Mouse (Mus musculus) CH12.LX (cell line): Measurements from ENCODE around the gene Hist1h2ba. TPM values are rescaled to one million over a fixed set of nuclear protein-coding genes. Genes with fewer than 3 reads are reported as not detected.
A peak's percentile ranks its signal among the peaks of the same experiment; 100 is the strongest.

Source experiments
- DNase-seq: peaks from one replicate; pipeline ENCODE4 v3.0.0-alpha.2; 2013; ENCODE audit errors: extremely low read depth
- H3K27ac ChIP-seq: 2 replicates; pipeline ENCODE4 v1.5.1; 2012; ENCODE audit warnings: low read depth, mild to moderate bottlenecking, control low read depth, moderate library complexity; ENCODE audit not compliant: insufficient read depth
- H3K27me3 ChIP-seq: replicated peaks from 2 replicates; pipeline ENCODE3; 2012; ENCODE audit warnings: inconsistent platforms
- H3K36me3 ChIP-seq, 2 experiments: replicated peaks in 1 of 2; 2 replicates each; pipeline versions ENCODE3 to v1.6.1; 2012; ENCODE audit warnings: inconsistent platforms in 1 of 2, low read length in 1 of 2, mild to moderate bottlenecking in 1 of 2, mixed read lengths in 1 of 2, moderate library complexity in 1 of 2; ENCODE audit not compliant: control insufficient read depth in 1 of 2, insufficient read depth in 1 of 2
- H3K4me1 ChIP-seq, 2 experiments: 2 replicates each; pipeline ENCODE4 v1.6.1; 2012; ENCODE audit warnings: inconsistent platforms in 1 of 2, moderate library complexity in 1 of 2; ENCODE audit not compliant: insufficient read depth in 2 of 2, control insufficient read depth in 1 of 2
- H3K4me2 ChIP-seq: 2 replicates; pipeline ENCODE4 v1.6.1; 2012; ENCODE audit warnings: low read depth, mild to moderate bottlenecking, control low read depth; ENCODE audit not compliant: poor library complexity, insufficient read depth, severe bottlenecking
- H3K4me3 ChIP-seq, 3 experiments: fragments of 150-350 bp in 1 of 3; sonication (generic) in 1 of 3; replicated peaks in 1 of 3; 2 replicates each; pipeline versions ENCODE3 to v1.5.1; 2011 to 2012; ENCODE audit warnings: low read depth in 2 of 3, low read length in 2 of 3, mild to moderate bottlenecking in 2 of 3, moderate library complexity in 2 of 3, control low read depth in 1 of 3, improper control_type of control experiment in 1 of 3, inconsistent platforms in 1 of 3, mixed read lengths in 1 of 3; ENCODE audit not compliant: poor library complexity in 1 of 3
- H3K79me2 ChIP-seq: replicated peaks from 2 replicates; pipeline ENCODE4 v1.6.1; 2012; ENCODE audit warnings: mild to moderate bottlenecking, moderate library complexity; ENCODE audit not compliant: control insufficient read depth, poor library complexity, insufficient read depth, severe bottlenecking; ENCODE audit errors: extremely low read depth
- H3K9ac ChIP-seq: 2 replicates; pipeline ENCODE4 v1.6.1; 2012; ENCODE audit warnings: low read depth, mild to moderate bottlenecking, control low read depth, moderate library complexity; ENCODE audit not compliant: insufficient read depth
- H3K9me3 ChIP-seq: replicated peaks from 2 replicates; pipeline ENCODE3; 2012; ENCODE audit warnings: low read length, inconsistent platforms, mixed read lengths
- BHLHE40 ChIP-seq: IDR thresholded peaks from 2 replicates; pipeline ENCODE4 v1.6.1; 2011; ENCODE audit warnings: mild to moderate bottlenecking, low read depth, low read length, improper control_type of control experiment
- ELF1 ChIP-seq: IDR thresholded peaks from 2 replicates; pipeline ENCODE4 v1.6.1; 2014; ENCODE audit warnings: low read depth, mild to moderate bottlenecking, inconsistent platforms, low read length, improper control_type of control experiment
- ETS1 ChIP-seq: conservative IDR thresholded peaks from 2 replicates; pipeline ENCODE4 v1.6.1; 2012; ENCODE audit warnings: low read depth, mild to moderate bottlenecking, inconsistent platforms, low read length, improper control_type of control experiment, moderate library complexity
- GABPA ChIP-seq: IDR thresholded peaks from 2 replicates; pipeline ENCODE4 v1.6.1; 2012; ENCODE audit warnings: low read depth, low read length, improper control_type of control experiment, inconsistent platforms; ENCODE audit not compliant: insufficient replicate concordance
- HCFC1 ChIP-seq: IDR thresholded peaks from 2 replicates; pipeline ENCODE4 v1.6.1; 2012; ENCODE audit warnings: low read depth, mild to moderate bottlenecking, inconsistent platforms, low read length, improper control_type of control experiment
- JUN ChIP-seq: IDR thresholded peaks from 2 replicates; pipeline ENCODE4 v1.6.1; 2011; ENCODE audit warnings: low read depth, mild to moderate bottlenecking, low read length, improper control_type of control experiment, moderate library complexity; ENCODE audit not compliant: insufficient read depth
- JUND ChIP-seq: conservative IDR thresholded peaks from 2 replicates; pipeline ENCODE4 v1.6.1; 2011; ENCODE audit warnings: low read depth, low read length, improper control_type of control experiment
- KAT2A ChIP-seq: IDR thresholded peaks from 2 replicates; pipeline ENCODE4 v1.6.1; 2012; ENCODE audit warnings: low read length, improper control_type of control experiment, inconsistent platforms; ENCODE audit not compliant: insufficient replicate concordance
- MAFK ChIP-seq: IDR thresholded peaks from 2 replicates; pipeline ENCODE4 v1.6.1; 2011; ENCODE audit warnings: low read length, improper control_type of control experiment; ENCODE audit not compliant: insufficient replicate concordance
- MAZ ChIP-seq: IDR thresholded peaks from 2 replicates; pipeline ENCODE4 v1.6.1; 2012; ENCODE audit warnings: low read depth, mild to moderate bottlenecking, inconsistent platforms, low read length, improper control_type of control experiment, moderate library complexity
- MEF2A ChIP-seq: IDR thresholded peaks from 2 replicates; pipeline ENCODE4 v1.6.1; 2014; ENCODE audit warnings: low read depth, mild to moderate bottlenecking, inconsistent platforms, low read length, improper control_type of control experiment, borderline replicate concordance
- MYC ChIP-seq: IDR thresholded peaks from 2 replicates; pipeline ENCODE4 v1.6.1; 2011; ENCODE audit warnings: low read depth, mild to moderate bottlenecking, improper control_type of control experiment, low read length
- NELFE ChIP-seq: IDR thresholded peaks from 2 replicates; pipeline ENCODE4 v1.6.1; 2011; ENCODE audit warnings: low read depth, low read length, improper control_type of control experiment
- PAX5 ChIP-seq: IDR thresholded peaks from 2 replicates; pipeline ENCODE4 v1.6.1; 2012; ENCODE audit warnings: low read length, inconsistent platforms, mixed read lengths
- POLR2AphosphoS2 ChIP-seq: IDR thresholded peaks from 2 replicates; pipeline ENCODE4 v1.6.1; 2011; ENCODE audit warnings: low read depth, low read length, improper control_type of control experiment
- RAD21 ChIP-seq: IDR thresholded peaks from 2 replicates; pipeline ENCODE4 v1.6.1; 2011; ENCODE audit warnings: low read depth, mild to moderate bottlenecking, low read length, improper control_type of control experiment, moderate library complexity
- SIN3A ChIP-seq: IDR thresholded peaks from 2 replicates; pipeline ENCODE4 v1.6.1; 2012; ENCODE audit warnings: low read length, improper control_type of control experiment, inconsistent platforms
- SMC3 ChIP-seq: IDR thresholded peaks from 2 replicates; pipeline ENCODE4 v1.6.1; 2011; ENCODE audit warnings: low read depth, low read length, improper control_type of control experiment
- TBP ChIP-seq: conservative IDR thresholded peaks from 2 replicates; pipeline ENCODE4 v1.6.1; 2011; ENCODE audit warnings: low read depth, low read length, improper control_type of control experiment
- USF2 ChIP-seq: conservative IDR thresholded peaks from 2 replicates; pipeline ENCODE4 v1.6.1; 2011; ENCODE audit warnings: low read depth, low read length, improper control_type of control experiment
- ZKSCAN1 ChIP-seq: IDR thresholded peaks from 2 replicates; pipeline ENCODE4 v1.6.1; 2012; ENCODE audit warnings: low read depth, inconsistent platforms, low read length, improper control_type of control experiment, borderline replicate concordance
- ZNF384 ChIP-seq: IDR thresholded peaks from 2 replicates; pipeline ENCODE4 v1.6.1; 2012; ENCODE audit warnings: low read depth, low read length, improper control_type of control experiment, inconsistent platforms
- dilution Hi-C: fragments of 300-500 bp; cut with MboI; formaldehyde crosslinking; loops from 2 replicates; pipeline ENCODE4 v1.14.3; 2020; ENCODE audit warnings: low sequenced_read_pairs; ENCODE audit not compliant: extremely low pct_unique_long_range_greater_than_20kb, extremely low pct_ligation_motif_present
- in situ Hi-C: fragments of 300-500 bp; cut with MboI; formaldehyde crosslinking; loops from 3 replicates; pipeline ENCODE4 v1.14.3; 2019; ENCODE audit warnings: low sequenced_read_pairs, low pct_ligation_motif_present, low pct_unique_long_range_greater_than_20kb, mixed read lengths
- polyA plus RNA-seq: library from polyadenylated mRNA; unstranded; fragments of >175 nt; gene quantifications from 2 replicates; pipeline ENCODE4 v1.2.1, GENCODE M21; 2012; ENCODE audit warnings: low read depth; ENCODE audit not compliant: insufficient read length
- total RNA-seq, 2 experiments: library from RNA; depleted of rRNA; stranded (reverse); fragments of 300-350 nt in 1 of 2; fragments of >200 nt in 1 of 2; gene quantifications; 2 replicates each; pipeline ENCODE4 v1.2.3; 2012 to 2014

Hist1h2ba gene
- total and polyA plus RNA-seq, 3 experiments: not detected

DNA sequence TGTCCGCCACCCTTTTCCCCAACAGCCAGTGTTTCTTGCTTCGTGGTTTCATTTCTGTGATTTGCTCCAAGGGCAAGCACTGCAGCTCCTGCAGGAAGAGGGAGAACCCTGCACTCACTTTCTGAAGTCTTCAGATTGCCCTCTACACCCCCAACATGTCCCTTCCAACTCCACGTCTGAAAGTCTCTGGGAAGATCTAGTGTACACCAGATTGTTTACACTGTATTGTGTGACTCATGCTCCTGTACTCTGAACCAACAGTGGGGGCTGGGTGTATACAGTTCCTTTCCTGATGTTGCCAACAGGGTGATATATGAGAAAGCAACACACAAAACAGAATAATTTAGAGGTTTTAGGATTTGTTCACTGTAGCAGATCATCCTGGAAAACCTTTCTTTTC lies 5.3 kb downstream of the Hist1h2ba start:
- H3K4me3 ChIP-seq: no peak overlapping the region
- in situ Hi-C loops: no loop called here
- no peaks in the 10 kb centered on the region for H3K36me3 ChIP-seq
- no peaks in the 10 kb centered on the region for H3K9me3 ChIP-seq
- H3K27me3 ChIP-seq: no peaks in the 10 kb centered on the region
- H3K79me2 ChIP-seq: no peaks in the 10 kb centered on the region
- no peak for DNase-seq
- H3K27ac ChIP-seq: no peak overlapping the region
- dilution Hi-C loops: no loop called here
- TF ChIP-seq ETS1: no peak
- no peak for TF ChIP-seq RAD21
- no peak for TF ChIP-seq BHLHE40
- no peak for TF ChIP-seq MEF2A
- TF ChIP-seq SMC3: no peak
- no peak overlapping the region for H3K9ac ChIP-seq
- H3K4me2 ChIP-seq: peak overlapping the region; percentile 8; the same call in 1 of the 2 replicates
- peaks cover 0 to 7% of the 10 kb centered on the region in 2 experiments; a peak in 3 of 4 replicates for H3K4me1 ChIP-seq

DNA sequence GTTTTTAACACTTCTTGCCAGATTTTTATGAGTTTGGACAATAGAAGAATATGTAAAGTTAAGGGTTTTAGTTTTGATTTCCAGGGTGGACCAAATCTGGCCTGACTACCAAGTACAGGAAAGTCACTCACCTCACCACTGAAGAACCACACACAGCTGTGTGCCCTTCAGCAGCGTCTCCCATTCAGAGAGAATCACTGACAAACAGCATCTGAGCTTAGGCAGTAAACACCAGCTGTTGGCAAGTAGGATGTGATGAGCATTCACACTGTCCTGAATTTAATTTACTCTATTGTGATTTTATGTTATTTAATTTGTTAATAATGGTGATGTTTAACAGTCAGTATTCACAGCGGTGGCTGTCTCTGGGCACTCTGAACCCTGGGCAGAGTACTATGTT lies 8.2 kb downstream of the Hist1h2ba start:
- no peak overlapping the region for H3K27ac ChIP-seq
- TF ChIP-seq SIN3A (no peak), USF2 (no peak), ELF1 (no peak), PAX5 (no peak), KAT2A (no peak), MAFK (no peak), ZNF384 (no peak), NELFE (no peak), TBP (no peak), MEF2A (no peak), BHLHE40 (no peak), GABPA (no peak)
- TF ChIP-seq, all 38 proteins: peak for 0
- peaks cover 0 to 2% of the 10 kb centered on the region in 2 experiments; a peak in 3 of 4 replicates for H3K4me1 ChIP-seq
- in situ Hi-C loops (no loop called here), dilution Hi-C loops (no loop called here)
- no peak overlapping the region for H3K4me3 ChIP-seq
- H3K79me2 ChIP-seq: no peaks in the 10 kb centered on the region
- no peaks in the 10 kb centered on the region for H3K27me3 ChIP-seq
- H3K9me3 ChIP-seq: no peaks in the 10 kb centered on the region
- no peak overlapping the region for H3K9ac ChIP-seq
- H3K36me3 ChIP-seq: no peaks in the 10 kb centered on the region
- DNase-seq: no peak
- no peak overlapping the region for H3K4me2 ChIP-seq

DNA sequence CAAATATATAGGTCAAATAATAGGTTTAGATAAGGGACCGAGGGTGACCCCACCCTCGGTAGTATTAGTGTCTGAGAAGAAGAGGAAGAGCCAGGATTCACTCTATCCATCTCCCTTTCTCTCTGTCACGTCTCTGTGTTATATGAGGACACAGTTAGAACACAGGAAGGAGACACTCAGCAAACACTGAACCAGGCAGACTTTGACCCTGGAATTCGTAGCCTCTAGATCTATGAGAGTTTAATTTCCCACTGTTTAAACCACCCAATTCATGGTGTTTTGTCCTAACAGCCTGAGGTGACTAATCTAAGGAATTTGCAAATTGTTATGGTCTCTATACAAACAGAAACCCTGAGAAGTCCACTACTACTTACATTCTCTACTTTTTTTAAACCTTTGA lies 16.3 kb downstream of the Hist1h2ba start:
- Histone ChIP-seq H3K27ac (no peak overlapping the region), H3K27me3 (no peaks in the 10 kb centered on the region), H3K9ac (no peak overlapping the region), H3K9me3 (no peaks in the 10 kb centered on the region), H3K4me2 (no peak overlapping the region), H3K4me3 (no peak overlapping the region), H3K36me3 (no peaks in the 10 kb centered on the region), H3K4me1 (peaks cover 0 to 18% of the 10 kb centered on the region in 2 experiments; a peak in 3 of 4 replicates), H3K79me2 (no peaks in the 10 kb centered on the region)
- dilution Hi-C loops (no loop called here), in situ Hi-C loops (no loop called here)
- TF ChIP-seq TBP (no peak), JUN (no peak), JUND (no peak), MEF2A (no peak), ZKSCAN1 (no peak), RAD21 (no peak), MYC (no peak), POLR2AphosphoS2 (no peak), HCFC1 (no peak), MAZ (no peak)
- no peak for DNase-seq
